Mouse (Mus musculus): ENCODE measurements around the gene Olfr561.

Gene Olfr561

GRCm38 (mm10) chr7:102770921-102771320 lies at the start of gene Olfr561:
Gene Olfr561, plus strand, starts transcription at chr7:102771221.
- DNase-seq (ENCODE audit: low spot score in 2 of 2), result no peak

GRCm38 (mm10) chr7:102727391-102727790 lies 43.6 kb upstream of the Olfr561 start, which contains the start of gene Olfr559:
Gene Olfr559, minus strand, starts transcription at chr7:102727491.
- no peak for DNase-seq (ENCODE audit: low spot score in 2 of 2)

- DNase-seq (ENCODE audit: low spot score in 2 of 2), result no peak
These were observed 37.2 kb upstream of the Olfr561 start for GRCm38 (mm10) chr7:102733793-102734192.

- DNase-seq (ENCODE audit: low spot score in 2 of 2), result no peak
These were observed 33.3 kb upstream of the Olfr561 start for GRCm38 (mm10) chr7:102737705-102738104.

- no peak for DNase-seq (ENCODE audit: low spot score in 2 of 2)
These were observed 18.9 kb upstream of the Olfr561 start for GRCm38 (mm10) chr7:102752086-102752485.

- no peak for DNase-seq (ENCODE audit: low spot score in 2 of 2)
These were observed 11.8 kb upstream of the Olfr561 start, which contains the start of the genes Olfr560 and Olfr78 for GRCm38 (mm10) chr7:102759266-102759665. Gene Olfr560, minus strand, starts transcription at chr7:102759366. Gene Olfr78, minus strand, starts transcription at chr7:102759471.

GRCm38 (mm10) chr7:102803180-102803579 lies 32.2 kb downstream of the Olfr561 start, which contains the start of gene Olfr564:
Gene Olfr564, plus strand, starts transcription at chr7:102803480.
- no peak for DNase-seq (ENCODE audit: low spot score in 2 of 2)

Data from urinary bladder, postnatal 4 days (tissue).